Mouse (Mus musculus) stomach, embryonic 14.5 days (tissue): Measurements from ENCODE around the gene Zbtb37. TPM values are rescaled to one million over a fixed set of nuclear protein-coding genes. Genes with fewer than 3 reads are reported as not detected.

Experiments
- ATAC-seq: fragments of 200-750 bp; cut with Nextera tagmentation; 2 replicates; pipeline ENCODE4 v1.8.0; 2017; ENCODE audit warnings: low read depth, moderate TSS enrichment; ENCODE audit not compliant: insufficient number of reproducible peaks, insufficient read depth, low FRiP score
- H3K27ac ChIP-seq: fragments of 300-500 bp; sonication (generic); 2 replicates; pipeline ENCODE4 v1.5.1; 2014; ENCODE audit warnings: mild to moderate bottlenecking, low read length, moderate library complexity, mixed read lengths
- H3K27me3 ChIP-seq: fragments of 300-500 bp; sonication (generic); 2 replicates; pipeline ENCODE4 v1.6.1; 2014; ENCODE audit warnings: low read length, control low read depth, mixed read lengths; ENCODE audit not compliant: control insufficient read depth, insufficient read depth
- H3K36me3 ChIP-seq: fragments of 300-500 bp; sonication (generic); 2 replicates; pipeline ENCODE4 v1.6.1; 2014; ENCODE audit warnings: mild to moderate bottlenecking, control low read depth, low read length, moderate library complexity, mixed read lengths; ENCODE audit not compliant: control insufficient read depth, insufficient read depth
- H3K4me1 ChIP-seq: fragments of 300-500 bp; sonication (generic); 2 replicates; pipeline ENCODE4 v1.6.1; 2014; ENCODE audit warnings: low read length, control low read depth, mixed read lengths; ENCODE audit not compliant: control insufficient read depth, insufficient read depth
- H3K4me2 ChIP-seq: fragments of 300-500 bp; sonication (generic); replicated peaks from 2 replicates; pipeline ENCODE4 v1.6.1; 2014; ENCODE audit warnings: low read depth, low read length, control low read depth
- H3K4me3 ChIP-seq: fragments of 300-500 bp; sonication (generic); 2 replicates; pipeline ENCODE4 v1.5.1; 2014; ENCODE audit warnings: low read depth, low read length, control low read depth
- H3K9ac ChIP-seq: fragments of 300-500 bp; sonication (generic); replicated peaks from 2 replicates; pipeline ENCODE4 v1.6.1; 2014; ENCODE audit warnings: low read depth, mild to moderate bottlenecking, control low read depth, low read length, moderate library complexity, mixed read lengths
- H3K9me3 ChIP-seq: fragments of 300-500 bp; sonication (generic); 2 replicates; pipeline ENCODE4 v1.6.1; 2016; ENCODE audit warnings: low read depth, low read length, control low read depth; ENCODE audit not compliant: control insufficient read depth
- WGBS: fragments of 180-500 bp; shearing (Covaris S2); extraction: QIAGEN DNeasy Blood & Tissue Kit; methylation state at CpG from one replicate; pipeline ENCODE4 v1.1.7; 2014; 5-methylcytosine and 5-hydroxymethylcytosine counted together
- polyA plus RNA-seq: library from polyadenylated mRNA; unstranded; fragments of >200 nt; fragmentation: Nextera tagmentation; extraction: Ambion mirVana; gene quantifications from 2 replicates; pipeline ENCODE4 v1.2.1, GENCODE M21; 2014

The Zbtb37 gene
- polyA plus RNA-seq, 1 experiment from 2014 or later = 14.1 TPM

GRCm38 (mm10) chr1:160980021-160980420 is 54.6 kb downstream of the Zbtb37 start:
- Histone ChIP-seq H3K4me3 (no peak overlapping the region), H3K36me3 (no peaks in the 10 kb centered on the region), H3K4me2 (no peak overlapping the region), H3K4me1 (no peaks in the 10 kb centered on the region; the same call in 1 of the 2 replicates), H3K9me3 (no peaks in the 10 kb centered on the region), H3K9ac (no peak overlapping the region), H3K27me3 (no peaks in the 10 kb centered on the region), H3K27ac (no peak overlapping the region)
- no peak for ATAC-seq
- WGBS = 56% methylated on average over 5 of the region's 5 CpGs

- no peak within 1 kb of the TSS for H3K27ac ChIP-seq
- no peaks in the 10 kb centered on the region; the same call in 1 of the 2 replicates for H3K4me1 ChIP-seq
- H3K9ac ChIP-seq = no peak within 1 kb of the TSS
- H3K4me2 ChIP-seq = no peak within 1 kb of the TSS
- no peak within 1 kb of the TSS for H3K4me3 ChIP-seq
- WGBS = 89% methylated on average over 4 of the region's 4 CpGs
- no peak for ATAC-seq
- no peaks in the 10 kb centered on the region for H3K9me3 ChIP-seq
- H3K27me3 ChIP-seq = no peaks in the 10 kb centered on the region
- peaks cover 6% of the 10 kb centered on the region; the same call in 1 of the 2 replicates for H3K36me3 ChIP-seq
Measured at GRCm38 (mm10) chr1:160978071-160978735, 56.4 kb downstream of the Zbtb37 start, which contains the start of gene Serpinc1. Gene Serpinc1 (plus strand): TSS chr1:160978585.

GRCm38 (mm10) chr1:160968643-160969042 is 66.0 kb downstream of the Zbtb37 start:
- 78% methylated on average over 5 of the region's 5 CpGs for whole genome bisulfite sequencing
- Histone ChIP-seq H3K4me1 (no peaks in the 10 kb centered on the region), H3K4me2 (no peak overlapping the region), H3K9ac (no peak overlapping the region), H3K36me3 (peaks cover 50% of the 10 kb centered on the region), H3K27me3 (no peaks in the 10 kb centered on the region), H3K27ac (no peak overlapping the region), H3K4me3 (no peak overlapping the region), H3K9me3 (no peaks in the 10 kb centered on the region)
- ATAC-seq = no peak

GRCm38 (mm10) chr1:160967268-160967667 is 67.4 kb downstream of the Zbtb37 start:
- no peak for ATAC-seq
- no peaks in the 10 kb centered on the region for H3K9me3 ChIP-seq
- H3K4me2 ChIP-seq = no peak overlapping the region
- no peaks in the 10 kb centered on the region for H3K4me1 ChIP-seq
- peaks cover 56% of the 10 kb centered on the region for H3K36me3 ChIP-seq
- no peak overlapping the region for H3K27ac ChIP-seq
- WGBS = 88% methylated on average over 1 of the region's 1 CpGs
- no peaks in the 10 kb centered on the region for H3K27me3 ChIP-seq
- no peak overlapping the region for H3K9ac ChIP-seq
- H3K4me3 ChIP-seq = no peak overlapping the region

- Histone ChIP-seq H3K9me3 (no peaks in the 10 kb centered on the region), H3K9ac (no peak overlapping the region), H3K4me1 (no peaks in the 10 kb centered on the region), H3K27ac (no peak overlapping the region), H3K4me2 (no peak overlapping the region), H3K36me3 (peaks cover 56% of the 10 kb centered on the region), H3K4me3 (no peak overlapping the region), H3K27me3 (no peaks in the 10 kb centered on the region)
- WGBS = 95% methylated on average over 7 of the region's 7 CpGs
- ATAC-seq = no peak
Measured at GRCm38 (mm10) chr1:160963199-160963598, 71.5 kb downstream of the Zbtb37 start.

Other genes with a start within 250 kb of the Zbtb37 start
- 26.7 and 29.1 TPM in 2 replicates for gene Rabgap1l, start 241.6 kb downstream of the Zbtb37 start, polyA plus RNA-seq
- gene Rc3h1, start 128.4 kb downstream of the Zbtb37 start, polyA plus RNA-seq = 14.5 and 15.0 TPM in 2 replicates
- gene Serpinc1, start 56.3 kb downstream of the Zbtb37 start, polyA plus RNA-seq = 2.0 and 2.4 TPM in 2 replicates
- gene Dars2, start 35.8 kb upstream of the Zbtb37 start, polyA plus RNA-seq = 26.1 and 31.2 TPM in 2 replicates
- 28.7 and 32.7 TPM in 2 replicates for gene Cenpl, start 35.9 kb upstream of the Zbtb37 start, polyA plus RNA-seq
- 18.9 and 19.0 TPM in 2 replicates for gene Klhl20, start 96.7 kb upstream of the Zbtb37 start, polyA plus RNA-seq
- 1.6 and 1.9 TPM in 2 replicates for gene Ankrd45, start 107.8 kb upstream of the Zbtb37 start, polyA plus RNA-seq
- not detected in 2 replicates for gene Tex50, start 124.5 kb upstream of the Zbtb37 start, polyA plus RNA-seq
- gene Prdx6, start 216.4 kb upstream of the Zbtb37 start, polyA plus RNA-seq = 396 and 432 TPM in 2 replicates